Comparison of ENCODE assay signal across 8 mouse cellular contexts in genomic region chr13:48869950-48870770, GRCm38 (mm10). TPM values are rescaled to one million over a fixed set of nuclear protein-coding genes. Genes with fewer than 3 reads are reported as not detected.
A peak's percentile ranks its signal among the peaks of the same experiment; 100 is the strongest.
DNase-seq lines count a peak whose midpoint lies in the region; ATAC-seq and TF ChIP-seq lines count a peak whose summit lies in the region.

No protein-coding gene starts in this region.

- no peak for TF ChIP-seq EP300 in lung, postnatal 0 days (IDR thresholded peaks at IDR 0.05)

- ATAC-seq in lung, postnatal 0 days: peak; percentile 46

- no peak for TF ChIP-seq CTCF in lung, postnatal 0 days (IDR thresholded peaks at IDR 0.05)

- no peaks in the 10 kb centered on the region for H3K27me3 ChIP-seq in lung, postnatal 0 days (replicated peaks; ENCODE audit: insufficient read depth, low read length)

- peaks cover 22% of the 10 kb centered on the region for H3K4me1 ChIP-seq in brown adipose tissue, adult 24 weeks (ENCODE audit: control insufficient read depth, insufficient read depth, insufficient read length, low read length)
- peaks cover 23% of the 10 kb centered on the region; the same call in 1 of the 2 replicates for H3K4me1 ChIP-seq in lung, postnatal 0 days (ENCODE audit: insufficient read depth, low read depth, low read length)

- H3K27ac ChIP-seq in brown adipose tissue, adult 24 weeks (replicated peaks; ENCODE audit: low read depth, low read length): peak overlapping the region; percentile 81
- peak overlapping the region; percentile 97 for H3K27ac ChIP-seq in lung, postnatal 0 days (ENCODE audit: low read length)

- H3K4me2 ChIP-seq in lung, postnatal 0 days (replicated peaks; ENCODE audit: low read depth, low read length): peak overlapping the region; percentile 88

- DNase-seq in right cerebral cortex, postnatal 14 days: peak; percentile 37
- no peak for DNase-seq in right cerebral cortex, postnatal 36 days (ENCODE audit: low spot score in 2 of 2)
- peak; percentile 66 for DNase-seq in gastrocnemius, postnatal 10 days
- peak; percentile 78 for DNase-seq in induced T-regulatory cell, adult 2 months (ENCODE audit: low read depth)
- peak; percentile 64 for DNase-seq in lung, postnatal 0 days (ENCODE audit: low spot score)
- DNase-seq in ovary, postnatal 36 days (ENCODE audit: low spot score): peak; percentile 57
- DNase-seq in layer of hippocampus, adult 9-10 months (ENCODE audit: low spot score): no peak

- peak overlapping the region; percentile 75 for H3K4me3 ChIP-seq in brown adipose tissue, adult 24 weeks (ENCODE audit: insufficient read depth, low read depth, low read length)
- peak overlapping the region; percentile 88 for H3K4me3 ChIP-seq in lung, postnatal 0 days (ENCODE audit: low read depth, low read length)

- under 1% methylated on average over 62 of the region's 102 CpGs for whole genome bisulfite sequencing in lung, postnatal 0 days

- H3K9ac ChIP-seq in lung, postnatal 0 days (replicated peaks; ENCODE audit: low read depth): peak overlapping the region; percentile 99

- no peaks in the 10 kb centered on the region for H3K36me3 ChIP-seq in lung, postnatal 0 days (ENCODE audit: insufficient read depth, low read length)

- H3K9me3 ChIP-seq in lung, postnatal 0 days (ENCODE audit: low read length): no peaks in the 10 kb centered on the region

RNA-seq across cellular contexts. Expression of gene Phf2, which starts 0.8 kb away (rescaled TPM):
- 15.4 and 15.7 TPM in 2 replicates for polyA plus RNA-seq in brown adipose tissue, adult 24 weeks (2012; ENCODE audit: insufficient read depth, insufficient read length, missing spikeins)
- total RNA-seq in gastrocnemius, postnatal 10 days (2021): 10 to 100 TPM; 26.8 to 30.3 TPM
- polyA plus RNA-seq in lung, postnatal 0 days (2015; fragmentation: Nextera tagmentation; extraction: Ambion mirVana): 5.5 and 5.6 TPM in 2 replicates

Comparison
In these comparisons a context has a peak if more than half of its experiments do, and no peak if none do; other contexts are left out.
1. DNase-seq: peak in right cerebral cortex, postnatal 14 days (single experiment), gastrocnemius, postnatal 10 days (single experiment), induced T-regulatory cell, adult 2 months (single experiment), lung, postnatal 0 days (single experiment) and ovary, postnatal 36 days (single experiment); none in right cerebral cortex, postnatal 36 days (0 of 2) and layer of hippocampus, adult 9-10 months (single experiment).